Mouse (Mus musculus) forebrain, embryonic 11.5 days (tissue): ENCODE results near the gene Rimklb. TPM values are rescaled to one million over a fixed set of nuclear protein-coding genes. Genes with fewer than 3 reads are reported as not detected.

Experiments
- ATAC-seq: fragments of 200-750 bp; cut with Nextera tagmentation; replicated peaks from 2 replicates; pipeline ENCODE4 v1.8.0; 2017; ENCODE audit warnings: moderate TSS enrichment; ENCODE audit not compliant: low FRiP score
- DNase-seq: peaks from one replicate; pipeline ENCODE4 v3.0.0-alpha.2; 2017; ENCODE audit warnings: low spot score
- H3K27ac ChIP-seq: fragments of 300-500 bp; sonication (generic); 2 replicates; pipeline ENCODE4 v1.5.1; 2014; ENCODE audit warnings: low read depth, low read length
- H3K27me3 ChIP-seq: fragments of 300-500 bp; sonication (generic); 2 replicates; pipeline ENCODE4 v1.6.1; 2014; ENCODE audit warnings: mild to moderate bottlenecking, low read length, mixed read lengths; ENCODE audit not compliant: control insufficient read depth, insufficient read depth
- H3K36me3 ChIP-seq: fragments of 300-500 bp; sonication (generic); 2 replicates; pipeline ENCODE4 v1.6.1; 2014; ENCODE audit warnings: mild to moderate bottlenecking, low read length, moderate library complexity, mixed read lengths; ENCODE audit not compliant: control insufficient read depth, insufficient read depth
- H3K4me1 ChIP-seq: fragments of 300-500 bp; sonication (generic); replicated peaks from 2 replicates; pipeline ENCODE4 v1.6.1; 2014; ENCODE audit warnings: low read length, mixed read lengths; ENCODE audit not compliant: control insufficient read depth, insufficient read depth
- H3K4me2 ChIP-seq: fragments of 300-500 bp; sonication (generic); 2 replicates; pipeline ENCODE4 v1.6.1; 2014; ENCODE audit warnings: low read depth, mild to moderate bottlenecking, low read length, moderate library complexity, mixed read lengths; ENCODE audit not compliant: severe bottlenecking
- H3K4me3 ChIP-seq: fragments of 300-500 bp; sonication (generic); 2 replicates; pipeline ENCODE4 v1.5.1; 2014; ENCODE audit warnings: low read depth, low read length
- H3K9ac ChIP-seq: fragments of 300-500 bp; sonication (generic); 2 replicates; pipeline ENCODE4 v1.6.1; 2014; ENCODE audit warnings: low read length
- H3K9me3 ChIP-seq: fragments of 300-500 bp; sonication (generic); 2 replicates; pipeline ENCODE4 v1.6.1; 2016; ENCODE audit warnings: low read length, mixed read lengths; ENCODE audit not compliant: control insufficient read depth
- WGBS: fragments of 180-500 bp; shearing (Covaris S2); extraction: QIAGEN DNeasy Blood & Tissue Kit; methylation state at CpG from one replicate; pipeline ENCODE4 v1.1.7; 2014; 5-methylcytosine and 5-hydroxymethylcytosine counted together
- polyA plus RNA-seq: library from polyadenylated mRNA; unstranded; fragments of >200 nt; fragmentation: Nextera tagmentation; extraction: Ambion mirVana; gene quantifications from 2 replicates; pipeline ENCODE4 v1.2.1, GENCODE M21; 2014

Gene Rimklb
- polyA plus RNA-seq, 1 experiment from 2014 or later = 62.9 TPM

- no peak for ATAC-seq
- H3K9me3 ChIP-seq = no peaks in the 10 kb centered on the region
- H3K27me3 ChIP-seq = no peaks in the 10 kb centered on the region
- peaks cover 13% of the 10 kb centered on the region for H3K36me3 ChIP-seq
- H3K27ac ChIP-seq = no peak overlapping the region
- WGBS = 82% methylated on average over 3 of the region's 3 CpGs
- no peak for DNase-seq
- no peaks in the 10 kb centered on the region for H3K4me1 ChIP-seq
- no peak overlapping the region for H3K9ac ChIP-seq
- H3K4me2 ChIP-seq = no peak overlapping the region
- H3K4me3 ChIP-seq = no peak overlapping the region
Observed at GRCm38 (mm10) chr6:122466092-122466713, 32.4 kb downstream of the Rimklb start.

DNA sequence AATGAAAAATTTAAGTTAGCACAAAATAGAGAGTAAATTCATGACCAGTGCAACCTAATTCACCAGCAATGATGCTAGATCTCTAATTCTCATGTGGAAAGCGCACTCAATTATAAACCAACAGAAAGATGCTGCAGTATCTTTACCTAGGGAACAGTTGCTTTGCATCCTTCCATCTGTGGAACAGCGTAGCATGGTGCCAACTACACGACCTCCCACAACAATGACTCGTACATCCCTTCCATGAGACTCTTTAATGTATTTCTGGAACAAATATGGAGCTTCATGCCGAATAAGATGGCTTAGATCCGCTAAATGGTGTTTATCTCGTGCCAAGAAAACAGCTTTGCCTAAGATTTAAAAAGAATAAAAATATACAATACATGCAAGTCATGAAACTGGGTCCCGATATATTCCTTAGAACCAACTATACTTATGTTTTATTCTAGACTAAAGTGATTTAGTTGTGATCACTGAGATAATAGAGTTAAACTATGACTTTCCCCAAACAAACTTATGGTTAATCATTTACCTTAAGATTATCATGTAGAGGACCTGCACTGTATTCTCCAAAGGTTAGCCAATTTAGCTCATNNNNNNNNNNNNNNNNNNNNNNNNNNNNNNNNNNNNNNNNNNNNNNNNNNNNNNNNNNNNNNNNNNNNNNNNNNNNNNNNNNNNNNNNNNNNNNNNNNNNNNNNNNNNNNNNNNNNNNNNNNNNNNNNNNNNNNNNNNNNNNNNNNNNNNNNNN, 39.4 kb downstream of the Rimklb start:
- H3K27ac ChIP-seq = no peak overlapping the region
- ATAC-seq = no peak
- H3K4me3 ChIP-seq = no peak overlapping the region
- peaks cover 15% of the 10 kb centered on the region; the same call in 1 of the 2 replicates for H3K36me3 ChIP-seq
- H3K9me3 ChIP-seq = no peaks in the 10 kb centered on the region
- no peak overlapping the region for H3K4me2 ChIP-seq
- 91% methylated on average over 8 of the region's 8 CpGs for WGBS
- no peak overlapping the region for H3K9ac ChIP-seq
- no peaks in the 10 kb centered on the region for H3K4me1 ChIP-seq
- no peak for DNase-seq
- H3K27me3 ChIP-seq = no peaks in the 10 kb centered on the region

DNA sequence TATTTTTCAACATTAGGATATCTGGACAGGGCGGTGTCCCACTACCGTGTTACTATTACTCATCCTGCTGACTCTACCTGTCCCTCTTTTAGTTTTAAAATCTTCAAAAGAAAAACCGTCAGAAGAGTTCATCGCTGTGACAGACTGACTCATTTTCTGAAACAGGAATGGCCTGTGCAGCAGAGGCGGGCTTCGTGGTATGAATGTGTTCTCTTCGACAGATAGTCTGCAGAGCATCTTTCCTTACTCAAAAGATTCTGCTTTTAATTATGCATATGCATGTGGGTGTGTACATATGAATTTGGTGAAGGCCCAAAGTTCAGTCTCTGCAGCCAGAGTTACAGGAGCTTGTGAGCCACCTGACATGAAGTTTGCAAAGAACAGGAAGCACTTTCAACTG, 50.7 kb downstream of the Rimklb start:
- Histone ChIP-seq H3K36me3 (no peaks in the 10 kb centered on the region), H3K4me3 (no peak overlapping the region), H3K9ac (no peak overlapping the region), H3K27me3 (no peaks in the 10 kb centered on the region), H3K4me2 (no peak overlapping the region), H3K27ac (no peak overlapping the region), H3K9me3 (no peaks in the 10 kb centered on the region), H3K4me1 (no peaks in the 10 kb centered on the region)
- no peak for ATAC-seq
- no peak for DNase-seq
- WGBS = 95% methylated on average over 7 of the region's 7 CpGs

DNA sequence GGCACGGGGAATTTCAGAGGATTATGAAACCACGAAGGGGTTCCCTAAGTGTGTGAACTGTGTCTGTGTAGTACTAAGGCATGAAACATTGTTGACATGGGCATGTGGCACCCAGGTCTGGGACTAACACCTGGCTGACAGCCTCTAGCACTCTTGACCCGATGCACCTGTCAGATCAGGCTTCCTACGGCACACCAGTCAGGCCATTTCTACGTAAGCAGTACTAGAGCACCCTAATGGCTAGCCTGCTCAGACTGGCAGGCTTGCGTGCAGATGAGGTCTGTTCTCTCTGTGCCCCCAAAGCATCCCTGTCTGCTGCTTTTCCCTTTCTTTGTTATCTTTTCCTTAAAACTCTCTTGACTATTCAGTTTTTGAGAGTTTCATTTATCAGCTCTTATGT, 53.3 kb downstream of the Rimklb start:
- 0 out of 2 replicates have a peak, but pooled peaks have one; percentile 24 for ATAC-seq
- DNase-seq = no peak
- no peak overlapping the region for H3K4me3 ChIP-seq
- no peaks in the 10 kb centered on the region for H3K9me3 ChIP-seq
- no peak overlapping the region for H3K9ac ChIP-seq
- H3K4me1 ChIP-seq = no peaks in the 10 kb centered on the region
- no peak overlapping the region for H3K4me2 ChIP-seq
- H3K36me3 ChIP-seq = no peaks in the 10 kb centered on the region
- WGBS = 85% methylated on average over 6 of the region's 6 CpGs
- no peaks in the 10 kb centered on the region for H3K27me3 ChIP-seq
- H3K27ac ChIP-seq = no peak overlapping the region

DNA sequence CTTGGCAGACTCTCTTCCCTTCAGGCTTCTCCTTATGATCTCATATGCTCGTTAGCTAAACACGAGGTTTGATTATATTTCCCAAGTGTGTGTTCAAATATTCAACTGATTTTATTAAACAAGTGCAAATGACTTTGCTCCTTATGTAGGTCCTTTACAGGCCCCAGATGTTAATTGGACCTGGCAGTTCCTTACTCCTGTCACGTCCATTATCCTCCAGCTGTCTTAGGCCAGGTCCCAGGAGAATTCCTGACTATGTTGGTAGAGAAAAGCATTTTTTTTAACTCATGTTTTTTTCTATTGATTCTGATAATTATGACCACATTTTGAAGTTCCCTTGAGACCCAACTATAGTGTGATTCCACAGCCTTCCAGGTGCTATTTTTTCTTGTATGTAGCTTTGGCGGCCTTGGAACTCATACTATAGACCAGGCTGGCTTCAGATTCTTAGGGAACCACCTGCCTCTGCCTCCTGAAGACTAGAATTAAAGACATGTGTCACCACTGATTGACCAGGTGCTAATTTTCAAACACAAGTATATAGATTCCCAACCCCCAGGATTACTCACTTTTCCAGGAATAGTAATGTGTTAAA, 57.8 kb downstream of the Rimklb start:
- Histone ChIP-seq H3K9me3 (no peaks in the 10 kb centered on the region), H3K27ac (no peak overlapping the region), H3K27me3 (no peaks in the 10 kb centered on the region), H3K4me2 (no peak overlapping the region), H3K36me3 (no peaks in the 10 kb centered on the region), H3K4me1 (no peaks in the 10 kb centered on the region), H3K9ac (no peak overlapping the region), H3K4me3 (no peak overlapping the region)
- 79% methylated on average over 4 of the region's 4 CpGs for WGBS
- DNase-seq = no peak
- no peak for ATAC-seq

DNA sequence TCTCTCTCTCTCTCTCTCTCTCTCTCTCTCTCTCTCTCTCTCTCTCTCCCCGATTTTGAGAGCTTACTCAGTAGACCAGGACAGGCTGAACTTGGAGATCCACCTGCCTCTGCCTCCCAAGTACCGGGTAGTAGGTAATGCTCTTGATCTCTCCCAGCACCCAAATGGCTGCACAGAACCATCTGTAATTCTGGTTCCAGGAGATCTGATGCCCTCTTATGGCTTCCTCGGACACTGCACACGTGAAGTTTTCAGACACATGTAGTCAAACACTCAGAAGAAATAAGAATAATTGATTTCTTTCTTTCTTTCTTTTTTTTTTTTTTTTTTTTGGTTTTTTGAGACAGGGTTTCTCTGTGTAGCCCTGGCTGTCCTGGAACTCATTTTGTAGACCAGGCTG, 59.3 kb downstream of the Rimklb start:
- Histone ChIP-seq H3K27ac (no peak overlapping the region), H3K27me3 (no peaks in the 10 kb centered on the region), H3K9ac (no peak overlapping the region), H3K4me1 (no peaks in the 10 kb centered on the region), H3K9me3 (no peaks in the 10 kb centered on the region), H3K4me2 (no peak overlapping the region), H3K4me3 (no peak overlapping the region), H3K36me3 (no peaks in the 10 kb centered on the region)
- DNase-seq (no peak), ATAC-seq (no peak)
- WGBS = 80% methylated on average over 4 of the region's 4 CpGs

GRCm38 (mm10) chr6:122435270-122435669, 63.3 kb downstream of the Rimklb start:
- Histone ChIP-seq H3K9ac (no peak overlapping the region), H3K27ac (no peak overlapping the region), H3K4me2 (no peak overlapping the region), H3K4me1 (no peaks in the 10 kb centered on the region), H3K36me3 (no peaks in the 10 kb centered on the region), H3K9me3 (no peaks in the 10 kb centered on the region), H3K27me3 (no peaks in the 10 kb centered on the region), H3K4me3 (no peak overlapping the region)
- WGBS = 85% methylated on average over 2 of the region's 2 CpGs
- DNase-seq = no peak
- ATAC-seq = no peak

DNA sequence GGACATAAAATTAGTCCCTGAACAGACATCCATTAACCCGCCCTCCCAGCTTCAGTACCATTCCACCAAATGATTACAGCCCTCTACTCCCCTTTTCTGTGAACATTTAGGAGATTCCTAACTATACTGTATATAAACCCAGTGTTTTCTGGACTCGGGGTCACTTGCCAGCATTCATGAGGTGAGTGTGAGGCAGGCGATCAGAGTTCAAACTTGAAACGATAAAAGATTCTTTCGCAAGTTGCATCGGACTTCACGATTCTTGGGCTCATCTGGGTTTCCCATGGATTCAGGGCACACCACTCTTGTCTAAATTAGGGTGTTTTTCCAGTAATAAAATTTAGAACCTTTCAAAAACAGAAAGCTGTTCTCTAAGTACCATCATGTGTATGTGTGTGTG, 71.1 kb downstream of the Rimklb start:
- no peaks in the 10 kb centered on the region for H3K27me3 ChIP-seq
- 89% methylated on average over 7 of the region's 7 CpGs for WGBS

More for the DNA sequence above, 71.1 kb downstream of the Rimklb start:
- Histone ChIP-seq H3K4me1 (no peaks in the 10 kb centered on the region), H3K4me2 (no peak overlapping the region), H3K9me3 (no peaks in the 10 kb centered on the region; the same call in 1 of the 2 replicates), H3K36me3 (no peaks in the 10 kb centered on the region), H3K27ac (no peak overlapping the region), H3K9ac (no peak overlapping the region), H3K4me3 (no peak overlapping the region)
- DNase-seq = no peak
- no peak for ATAC-seq
